Mouse (Mus musculus): ENCODE measurements around the gene Tuba4a. TPM values are rescaled to one million over a fixed set of nuclear protein-coding genes. Genes with fewer than 3 reads are reported as not detected.

Gene Tuba4a
- polyA plus RNA-seq, 1 experiment: 132 TPM

GRCm38 (mm10) chr1:75182160-75182559 lies 37.5 kb downstream of the Tuba4a start:
- no peaks in the 10 kb centered on the region for H3K27me3 ChIP-seq (ENCODE audit: control insufficient read depth, insufficient read depth, low read length)

GRCm38 (mm10) chr1:75181377-75181870 lies 38.2 kb downstream of the Tuba4a start:
- H3K36me3 ChIP-seq (ENCODE audit: control insufficient read depth, insufficient read depth, low read length): peaks cover 22% of the 10 kb centered on the region
- H3K4me1 ChIP-seq (ENCODE audit: control insufficient read depth, insufficient read depth, insufficient read length): peaks cover 8% of the 10 kb centered on the region

More at GRCm38 (mm10) chr1:75182160-75182559, 37.5 kb downstream of the Tuba4a start:
- Histone ChIP-seq H3K36me3 (ENCODE audit: control insufficient read depth, insufficient read depth, low read length) (peaks cover 26% of the 10 kb centered on the region), H3K27ac (ENCODE audit: insufficient read depth, low read length) (no peak overlapping the region), H3K4me1 (ENCODE audit: control insufficient read depth, insufficient read depth, insufficient read length) (peaks cover 8% of the 10 kb centered on the region), H3K4me3 (ENCODE audit: extremely low read depth, insufficient read depth, insufficient read length) (no peak overlapping the region)
- TF ChIP-seq POLR2A (IDR thresholded peaks at IDR 0.05; ENCODE audit: low read depth, low read length) (no peak), CTCF (IDR thresholded peaks at IDR 0.05; ENCODE audit: extremely low read depth, insufficient read depth, insufficient read length, insufficient replicate concordance) (no peak)
- no peak for DNase-seq (ENCODE audit: low read depth in 1 of 2, low spot score in 2 of 2)
- WGBS: 86% methylated on average over 4 of the region's 4 CpGs

GRCm38 (mm10) chr1:75180741-75181140 lies 38.9 kb downstream of the Tuba4a start:
- H3K4me3 ChIP-seq (ENCODE audit: extremely low read depth, insufficient read depth, insufficient read length): no peak overlapping the region
- peaks cover 16% of the 10 kb centered on the region for H3K36me3 ChIP-seq (ENCODE audit: control insufficient read depth, insufficient read depth, low read length)
- 48% methylated on average over 7 of the region's 7 CpGs for WGBS
- H3K4me1 ChIP-seq (ENCODE audit: control insufficient read depth, insufficient read depth, insufficient read length): peaks cover 8% of the 10 kb centered on the region
- no peak overlapping the region for H3K27ac ChIP-seq (ENCODE audit: insufficient read depth, low read length)
- no peaks in the 10 kb centered on the region for H3K27me3 ChIP-seq (ENCODE audit: control insufficient read depth, insufficient read depth, low read length)
- DNase-seq (ENCODE audit: low read depth in 1 of 2, low spot score in 2 of 2): no peak
- TF ChIP-seq POLR2A (IDR thresholded peaks at IDR 0.05; ENCODE audit: low read depth, low read length) (no peak), CTCF (IDR thresholded peaks at IDR 0.05; ENCODE audit: extremely low read depth, insufficient read depth, insufficient read length, insufficient replicate concordance) (no peak)

More at GRCm38 (mm10) chr1:75181377-75181870, 38.2 kb downstream of the Tuba4a start:
- DNase-seq (ENCODE audit: low read depth in 1 of 2, low spot score in 2 of 2): no peak
- no peak for TF ChIP-seq CTCF (IDR thresholded peaks at IDR 0.05; ENCODE audit: extremely low read depth, insufficient read depth, insufficient read length, insufficient replicate concordance)
- TF ChIP-seq POLR2A (IDR thresholded peaks at IDR 0.05; ENCODE audit: low read depth, low read length): no peak
- no peak overlapping the region for H3K4me3 ChIP-seq (ENCODE audit: extremely low read depth, insufficient read depth, insufficient read length)
- WGBS: 95% methylated on average over 4 of the region's 4 CpGs
- no peaks in the 10 kb centered on the region for H3K27me3 ChIP-seq (ENCODE audit: control insufficient read depth, insufficient read depth, low read length)
- no peak overlapping the region for H3K27ac ChIP-seq (ENCODE audit: insufficient read depth, low read length)

- H3K27me3 ChIP-seq (ENCODE audit: control insufficient read depth, insufficient read depth, low read length): no peaks in the 10 kb centered on the region
- under 1% methylated on average over 31 of the region's 31 CpGs for WGBS
- H3K4me1 ChIP-seq (ENCODE audit: control insufficient read depth, insufficient read depth, insufficient read length): peaks cover 8% of the 10 kb centered on the region
- no peak for TF ChIP-seq POLR2A (IDR thresholded peaks at IDR 0.05; ENCODE audit: low read depth, low read length)
- TF ChIP-seq CTCF (IDR thresholded peaks at IDR 0.05; ENCODE audit: extremely low read depth, insufficient read depth, insufficient read length, insufficient replicate concordance): no peak
- H3K27ac ChIP-seq (ENCODE audit: insufficient read depth, low read length): peak within 1 kb of the TSS; percentile 41; the same call in 1 of the 2 replicates
- peak; percentile 55 to 79 for DNase-seq (ENCODE audit: low read depth in 1 of 2, low spot score in 2 of 2)
- peak within 1 kb of the TSS; percentile 75 for H3K4me3 ChIP-seq (ENCODE audit: extremely low read depth, insufficient read depth, insufficient read length)
- peaks cover 12% of the 10 kb centered on the region for H3K36me3 ChIP-seq (ENCODE audit: control insufficient read depth, insufficient read depth, low read length)
These were observed 39.5 kb downstream of the Tuba4a start, which contains the start of gene Abcb6 for GRCm38 (mm10) chr1:75180105-75180590. TSS of gene Abcb6 (minus strand) at chr1:75180392.

- Histone ChIP-seq H3K27me3 (ENCODE audit: control insufficient read depth, insufficient read depth, low read length) (no peaks in the 10 kb centered on the region), H3K4me3 (ENCODE audit: extremely low read depth, insufficient read depth, insufficient read length) (peak overlapping the region; percentile 75), H3K4me1 (ENCODE audit: control insufficient read depth, insufficient read depth, insufficient read length) (peaks cover 8% of the 10 kb centered on the region), H3K27ac (ENCODE audit: insufficient read depth, low read length) (peak overlapping the region; percentile 41; the same call in 1 of the 2 replicates), H3K36me3 (ENCODE audit: control insufficient read depth, insufficient read depth, low read length) (peaks cover 10% of the 10 kb centered on the region)
- 4% methylated on average over 23 of the region's 23 CpGs for WGBS
- no peak for TF ChIP-seq CTCF (IDR thresholded peaks at IDR 0.05; ENCODE audit: extremely low read depth, insufficient read depth, insufficient read length, insufficient replicate concordance)
- TF ChIP-seq POLR2A (IDR thresholded peaks at IDR 0.05; ENCODE audit: low read depth, low read length): no peak
- no peak for DNase-seq (ENCODE audit: low read depth in 1 of 2, low spot score in 2 of 2)
These were observed 40.1 kb downstream of the Tuba4a start for GRCm38 (mm10) chr1:75179334-75180104.

GRCm38 (mm10) chr1:75168472-75169464 lies 50.9 kb downstream of the Tuba4a start, which contains the start of gene Zfand2b:
TSS of gene Zfand2b (plus strand) at chr1:75168646.
- no peaks in the 10 kb centered on the region for H3K27me3 ChIP-seq (ENCODE audit: control insufficient read depth, insufficient read depth, low read length)
- H3K4me3 ChIP-seq (ENCODE audit: extremely low read depth, insufficient read depth, insufficient read length): peak within 1 kb of the TSS; percentile 77
- TF ChIP-seq POLR2A (IDR thresholded peaks at IDR 0.05; ENCODE audit: low read depth, low read length): peak; percentile 40
- TF ChIP-seq CTCF (IDR thresholded peaks at IDR 0.05; ENCODE audit: extremely low read depth, insufficient read depth, insufficient read length, insufficient replicate concordance): no peak
- H3K4me1 ChIP-seq (ENCODE audit: control insufficient read depth, insufficient read depth, insufficient read length): no peaks in the 10 kb centered on the region; the same call in 1 of the 2 replicates
- H3K36me3 ChIP-seq (ENCODE audit: control insufficient read depth, insufficient read depth, low read length): peaks cover 20% of the 10 kb centered on the region
- DNase-seq (ENCODE audit: low read depth in 1 of 2, low spot score in 2 of 2): peak; percentile 92 to 98
- peak within 1 kb of the TSS; percentile 86 for H3K27ac ChIP-seq (ENCODE audit: insufficient read depth, low read length)
- WGBS: 4% methylated on average over 56 of the region's 59 CpGs
